8 mouse cellular contexts compared by ENCODE assay signal in genomic region chr4:139001433-139001832, GRCm38 (mm10). TPM values are rescaled to one million over a fixed set of nuclear protein-coding genes. Genes with fewer than 3 reads are reported as not detected.
A peak's percentile ranks its signal among the peaks of the same experiment; 100 is the strongest.
DNase-seq lines count a peak whose midpoint lies in the region; ATAC-seq and TF ChIP-seq lines count a peak whose summit lies in the region.

No protein-coding gene starts in this region.

- TF ChIP-seq EP300 in liver, embryonic 14.5 days (IDR thresholded peaks at IDR 0.05; ENCODE audit: low read depth) = no peak

- H3K4me1 ChIP-seq in liver, embryonic 14.5 days (replicated peaks; ENCODE audit: control insufficient read depth in 2 of 2, insufficient read depth in 2 of 2, low read length in 1 of 2) = no peaks in the 10 kb centered on the region
- no peaks in the 10 kb centered on the region for H3K4me1 ChIP-seq in liver, embryonic 11.5 days (replicated peaks; ENCODE audit: control insufficient read depth, insufficient read depth, low read length)

- peak; percentile 55 to 57 for DNase-seq in cerebellum, postnatal 10 days
- no peak for DNase-seq in cerebellum, adult 11 months
- DNase-seq in liver, embryonic 14.5 days (ENCODE audit: low read depth in 3 of 3, low spot score in 3 of 3) = no peak
- DNase-seq in liver, embryonic 11.5 days (ENCODE audit: low spot score) = no peak
- peak; percentile 13 for DNase-seq in heart, adult 8-10 months (ENCODE audit: low spot score)
- peak; percentile 27 for DNase-seq in lung, postnatal 25 days (ENCODE audit: low spot score)
- DNase-seq in layer of hippocampus, adult 11-12 months (ENCODE audit: low spot score) = no peak

- H3K27me3 ChIP-seq in liver, embryonic 14.5 days (ENCODE audit: control insufficient read depth, insufficient read depth, low read length) = no peaks in the 10 kb centered on the region
- H3K27me3 ChIP-seq in liver, embryonic 11.5 days (replicated peaks; ENCODE audit: control insufficient read depth, insufficient read depth, low read length) = no peaks in the 10 kb centered on the region

- H3K27ac ChIP-seq in liver, embryonic 14.5 days = no peak overlapping the region
- no peak overlapping the region for H3K27ac ChIP-seq in liver, embryonic 11.5 days (ENCODE audit: low read depth, low read length)

- no peaks in the 10 kb centered on the region for H3K9me3 ChIP-seq in liver, embryonic 14.5 days (ENCODE audit: control insufficient read depth, low read length)
- no peaks in the 10 kb centered on the region for H3K9me3 ChIP-seq in liver, embryonic 11.5 days (ENCODE audit: control insufficient read depth, low read length)

- 23% methylated on average over 6 of the region's 6 CpGs for WGBS in liver, embryonic 14.5 days (ENCODE audit: insufficient replicate concordance)
- 26% methylated on average over 6 of the region's 6 CpGs for WGBS in liver, embryonic 11.5 days

- no peak overlapping the region for H3K4me2 ChIP-seq in liver, embryonic 14.5 days (ENCODE audit: low read depth)
- no peak overlapping the region for H3K4me2 ChIP-seq in liver, embryonic 11.5 days

- peak; percentile 42 for TF ChIP-seq CTCF in liver, embryonic 14.5 days (IDR thresholded peaks at IDR 0.05; ENCODE audit: low read depth)

- no peak overlapping the region for H3K4me3 ChIP-seq in liver, embryonic 14.5 days (ENCODE audit: insufficient read depth in 1 of 2, low read depth in 2 of 2, low read length in 2 of 2)
- no peak overlapping the region for H3K4me3 ChIP-seq in liver, embryonic 11.5 days (ENCODE audit: low read depth, low read length)

- no peak for ATAC-seq in liver, embryonic 14.5 days (ENCODE audit: insufficient read depth)
- ATAC-seq in liver, embryonic 11.5 days (replicated peaks; ENCODE audit: low FRiP score) = no peak
- ATAC-seq in megakaryocyte-erythroid progenitor cell, adult 5-6 weeks (replicated peaks; ENCODE audit: low FRiP score, low TSS enrichment, poor library complexity, severe bottlenecking) = no peak

- no peaks in the 10 kb centered on the region for H3K36me3 ChIP-seq in liver, embryonic 14.5 days (replicated peaks; ENCODE audit: control insufficient read depth, insufficient read depth, low read depth)
- H3K36me3 ChIP-seq in liver, embryonic 11.5 days (ENCODE audit: control insufficient read depth, insufficient read depth, low read length) = no peaks in the 10 kb centered on the region

- no peak overlapping the region for H3K9ac ChIP-seq in liver, embryonic 14.5 days (replicated peaks)
- H3K9ac ChIP-seq in liver, embryonic 11.5 days (ENCODE audit: low read depth, low read length) = no peak overlapping the region

RNA-seq across cellular contexts. Expression of gene Tmco4, which starts 28.7 kb away (rescaled TPM):
- polyA plus RNA-seq in liver, embryonic 14.5 days (2012; rRNA removed) = 2.1 TPM in 2 replicates
- 1.2 and 2.7 TPM in 2 replicates for polyA plus RNA-seq in liver, embryonic 14.5 days (2014; fragmentation: Nextera tagmentation; extraction: Ambion mirVana)
- polyA plus RNA-seq in liver, embryonic 11.5 days (2014; fragmentation: Nextera tagmentation; extraction: Ambion mirVana) = 1.5 and 1.9 TPM in 2 replicates
- total RNA-seq in heart, adult 8-10 months (2022) = 10 to 100 TPM in 3 of 4 experiments, 1 to 10 TPM in 1; 9.9 to 13.6 (median 11.7) TPM
- 7.3 and 7.8 TPM in 2 replicates for total RNA-seq in megakaryocyte-erythroid progenitor cell, adult 5-6 weeks (2014; fragmentation: Nextera tagmentation)
- 6.2 and 13.1 TPM in 2 replicates for total RNA-seq in megakaryocyte-erythroid progenitor cell, adult 5-6 weeks (2017)

RNA-seq across cellular contexts. Expression of gene Rnf186, which starts 34.5 kb away (rescaled TPM):
- 0.13 and 0.21 TPM in 2 replicates for polyA plus RNA-seq in liver, embryonic 14.5 days (2012; rRNA removed)
- 0.18 and 0.25 TPM in 2 replicates for polyA plus RNA-seq in liver, embryonic 14.5 days (2014; fragmentation: Nextera tagmentation; extraction: Ambion mirVana)
- not detected in 2 replicates for polyA plus RNA-seq in liver, embryonic 11.5 days (2014; fragmentation: Nextera tagmentation; extraction: Ambion mirVana)
- total RNA-seq in heart, adult 8-10 months (2022) = under 1 TPM in 1 of 4 experiments, not detected in 3; 0.23 TPM
- not detected in 2 replicates for total RNA-seq in megakaryocyte-erythroid progenitor cell, adult 5-6 weeks (2014; fragmentation: Nextera tagmentation)
- total RNA-seq in megakaryocyte-erythroid progenitor cell, adult 5-6 weeks (2017) = not detected in 2 replicates

Comparison
In these comparisons a context has a peak if more than half of its experiments do, and no peak if none do; other contexts are left out.
1. DNase-seq: peak in cerebellum, postnatal 10 days (2 of 2), heart, adult 8-10 months (single experiment) and lung, postnatal 25 days (single experiment); none in cerebellum, adult 11 months (single experiment), liver, embryonic 14.5 days (0 of 3), liver, embryonic 11.5 days (single experiment) and layer of hippocampus, adult 11-12 months (single experiment).